ENCODE assay signal across 10 mouse cellular contexts in genomic region chr2:74247521-74247920, GRCm38 (mm10).
DNase-seq lines count a peak whose midpoint lies in the region; ATAC-seq and TF ChIP-seq lines count a peak whose summit lies in the region.
"Had no signal": no experiment of that assay in that cellular context is flagged by ENCODE, and none has a peak within 500 bp of the region (broad histone marks: within the 10 kb centered on the region; RNA-seq: fewer than 3 reads in every experiment).

No protein-coding gene starts in this region.

- DNase-seq in adrenal gland, adult 2 months, result peak; percentile 8
- DNase-seq in adrenal gland, postnatal 4 days (ENCODE audit: low spot score in 2 of 2), result no peak
- peak; percentile 8 for DNase-seq in kidney, adult 2 months
- DNase-seq in kidney, postnatal 4 days, result no peak
- DNase-seq in urinary bladder, postnatal 25 days (ENCODE audit: low spot score), result peak; percentile 3
- no peak for DNase-seq in urinary bladder, adult 18-20 months (ENCODE audit: low spot score in 2 of 2)
- DNase-seq in urinary bladder, postnatal 10 days (ENCODE audit: low spot score), result no peak
- DNase-seq: liver, embryonic 13.5 days had no signal

- no peaks in the 10 kb centered on the region; the same call in 1 of the 2 replicates for H3K27me3 ChIP-seq in kidney, adult 2 months (replicated peaks; ENCODE audit: control insufficient read depth, insufficient read depth, low read length)
- H3K27me3 ChIP-seq: liver, embryonic 13.5 days had no signal

- no peak overlapping the region for H3K27ac ChIP-seq in kidney, adult 2 months (ENCODE audit: insufficient read depth, low read depth, low read length)
- H3K27ac ChIP-seq: liver, embryonic 13.5 days had no signal

- no peak for ATAC-seq in granulocyte monocyte progenitor cell, adult 5-6 weeks (replicated peaks; ENCODE audit: poor library complexity, severe bottlenecking)
- ATAC-seq: hindbrain, embryonic 16.5 days had no signal

- no peaks in the 10 kb centered on the region for H3K4me1 ChIP-seq in kidney, adult 2 months (ENCODE audit: control insufficient read depth, insufficient read depth, low read length)
- H3K4me1 ChIP-seq: liver, embryonic 13.5 days had no signal

- peak; percentile 39 for TF ChIP-seq CTCF in kidney, adult 2 months (conservative IDR thresholded peaks at IDR 0.05; ENCODE audit: insufficient read depth, insufficient read length, low read depth, low read length)

- 90% methylated on average over 3 of the region's 3 CpGs for WGBS in kidney, adult 2 months

- no peak overlapping the region for H3K4me3 ChIP-seq in kidney, adult 2 months (ENCODE audit: insufficient read depth, low read depth, low read length)
- H3K4me3 ChIP-seq: liver, embryonic 13.5 days had no signal

- no peaks in the 10 kb centered on the region for H3K36me3 ChIP-seq in kidney, adult 2 months (ENCODE audit: control insufficient read depth, insufficient read depth, low read length)
- H3K36me3 ChIP-seq: liver, embryonic 13.5 days had no signal

- no peak for TF ChIP-seq POLR2A in kidney, adult 2 months (IDR thresholded peaks at IDR 0.05; ENCODE audit: low read depth, low read length)

Comparison
In these comparisons a context has a peak if more than half of its experiments do, and no peak if none do; other contexts are left out.
1. DNase-seq: peak in adrenal gland, adult 2 months (single experiment), kidney, adult 2 months (single experiment) and urinary bladder, postnatal 25 days (single experiment); none in adrenal gland, postnatal 4 days (0 of 2), kidney, postnatal 4 days (0 of 2), urinary bladder, adult 18-20 months (0 of 2) and urinary bladder, postnatal 10 days (single experiment).